Mouse (Mus musculus) NIH3T3 (cell line): Measurements from ENCODE around the gene March4.

Experiments used
- DNase-seq: peaks from one replicate; pipeline ENCODE4 v3.0.0-alpha.2; 2012; ENCODE audit warnings: low read depth

Gene March4

GRCm38 (mm10) chr1:72530516-72531196, 6.1 kb downstream of the March4 start:
- DNase-seq, result no peak

- DNase-seq, result no peak
Measured at GRCm38 (mm10) chr1:72529192-72529591, 7.5 kb downstream of the March4 start.

- DNase-seq, result no peak
Measured at GRCm38 (mm10) chr1:72523601-72524000, 13.1 kb downstream of the March4 start.

GRCm38 (mm10) chr1:72510778-72511520, 25.8 kb downstream of the March4 start:
- peak; percentile 37 for DNase-seq

- DNase-seq, result peak; percentile 50
Measured at GRCm38 (mm10) chr1:72509551-72509950, 27.2 kb downstream of the March4 start.

- DNase-seq, result no peak
Measured at GRCm38 (mm10) chr1:72507670-72508069, 29.1 kb downstream of the March4 start.

GRCm38 (mm10) chr1:72506202-72506601, 30.5 kb downstream of the March4 start:
- no peak for DNase-seq

GRCm38 (mm10) chr1:72497609-72498008, 39.1 kb downstream of the March4 start:
- peak; percentile 54 for DNase-seq

GRCm38 (mm10) chr1:72493454-72493853, 43.3 kb downstream of the March4 start:
- no peak for DNase-seq

- no peak for DNase-seq
Measured at GRCm38 (mm10) chr1:72492666-72493065, 44.1 kb downstream of the March4 start.

- DNase-seq, result no peak
Measured at GRCm38 (mm10) chr1:72491307-72491706, 45.4 kb downstream of the March4 start.

- DNase-seq, result no peak
Measured at GRCm38 (mm10) chr1:72490801-72491200, 45.9 kb downstream of the March4 start.

- no peak for DNase-seq
Measured at GRCm38 (mm10) chr1:72490193-72490592, 46.5 kb downstream of the March4 start.

- no peak for DNase-seq
Measured at GRCm38 (mm10) chr1:72476594-72476993, 60.1 kb downstream of the March4 start.

- no peak for DNase-seq
Measured at GRCm38 (mm10) chr1:72469075-72469474, 67.7 kb downstream of the March4 start.

- no peak for DNase-seq
Measured at GRCm38 (mm10) chr1:72468466-72469003, 68.2 kb downstream of the March4 start.

GRCm38 (mm10) chr1:72464926-72465583, 71.7 kb downstream of the March4 start:
- DNase-seq, result peak; percentile 84

- peak; percentile 20 for DNase-seq
Measured at GRCm38 (mm10) chr1:72462516-72462915, 74.2 kb downstream of the March4 start.

GRCm38 (mm10) chr1:72457652-72458051, 79.1 kb downstream of the March4 start:
- DNase-seq, result no peak

GRCm38 (mm10) chr1:72455923-72456322, 80.8 kb downstream of the March4 start:
- DNase-seq, result no peak

GRCm38 (mm10) chr1:72454733-72455201, 82.0 kb downstream of the March4 start:
- DNase-seq, result no peak

GRCm38 (mm10) chr1:72452839-72453238, 83.9 kb downstream of the March4 start:
- DNase-seq, result no peak

- peak; percentile 61 for DNase-seq
Measured at GRCm38 (mm10) chr1:72450790-72451189, 85.9 kb downstream of the March4 start.
